ENCODE assay signal across 20 mouse cellular contexts in the genomic region with DNA sequence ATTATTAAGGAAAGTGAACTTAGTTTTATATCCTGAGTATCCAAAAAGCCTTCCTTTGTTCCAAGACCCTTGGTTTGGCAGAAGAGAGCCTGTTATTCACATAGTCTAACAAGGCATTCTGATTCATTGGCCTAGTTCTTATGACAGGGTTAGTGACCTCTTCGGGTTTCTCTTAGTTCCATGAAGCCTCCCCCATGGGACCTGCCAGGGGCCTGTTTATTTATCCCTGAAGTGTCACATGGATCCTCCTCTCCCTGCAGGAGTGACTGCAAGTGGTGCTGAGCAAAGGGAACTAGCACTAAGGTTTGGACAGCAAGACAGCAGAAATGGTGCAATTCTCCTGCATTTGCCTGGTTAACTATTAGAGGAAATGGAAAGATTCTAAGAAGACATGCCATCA. TPM values are rescaled to one million over a fixed set of nuclear protein-coding genes. Genes with fewer than 3 reads are reported as not detected.
DNase-seq lines count a peak whose midpoint lies in the region; ATAC-seq and TF ChIP-seq lines count a peak whose summit lies in the region.
"Had no signal": no experiment of that assay in that cellular context is flagged by ENCODE, and none has a peak within 500 bp of the region (broad histone marks: within the 10 kb centered on the region; RNA-seq: fewer than 3 reads in every experiment).

No protein-coding gene starts in this region.

- no peaks in the 10 kb centered on the region for H3K36me3 ChIP-seq in kidney, embryonic 16.5 days (ENCODE audit: insufficient read depth, low read length)
- no peaks in the 10 kb centered on the region for H3K36me3 ChIP-seq in midbrain, postnatal 0 days (ENCODE audit: insufficient read depth, low read length)
- H3K36me3 ChIP-seq in midbrain, embryonic 10.5 days, result peaks cover under 1% of the 10 kb centered on the region; the same call in 1 of the 2 replicates
- H3K36me3 ChIP-seq: forebrain, embryonic 15.5 days; hindbrain, embryonic 15.5 days; lung, embryonic 15.5 days had no signal

- DNase-seq in kidney, adult 11 months, result peak; percentile 25
- peak; percentile 4 for DNase-seq in midbrain, postnatal 0 days (ENCODE audit: low spot score)
- DNase-seq in midbrain, embryonic 10.5 days (ENCODE audit: low spot score), result no peak
- DNase-seq in kidney, postnatal 4 days, result peak; percentile 22 to 54
- no peak for DNase-seq in frontal cortex, postnatal 36 days (ENCODE audit: low spot score in 2 of 2)
- DNase-seq in layer of hippocampus, adult 11-12 months (ENCODE audit: low spot score), result no peak
- DNase-seq: adrenal gland, postnatal 25 days; cerebellum, adult 11 months; right cerebral cortex, adult 18-20 months; thymus, postnatal 25 days had no signal

- H3K4me3 ChIP-seq in kidney, embryonic 16.5 days (ENCODE audit: low read length), result no peak overlapping the region
- H3K4me3 ChIP-seq in midbrain, postnatal 0 days (ENCODE audit: low read depth, low read length), result no peak overlapping the region
- no peak overlapping the region for H3K4me3 ChIP-seq in midbrain, embryonic 10.5 days
- H3K4me3 ChIP-seq: forebrain, embryonic 15.5 days; hindbrain, embryonic 15.5 days; left cerebral cortex, adult 2 months; limb, embryonic 10.5 days; lung, embryonic 15.5 days; megakaryocyte, embryonic 14.5 days had no signal

- H3K27ac ChIP-seq in kidney, embryonic 16.5 days (ENCODE audit: low read length), result no peak overlapping the region
- no peak overlapping the region for H3K27ac ChIP-seq in midbrain, postnatal 0 days (ENCODE audit: low read depth, low read length)
- H3K27ac ChIP-seq in midbrain, embryonic 10.5 days (replicated peaks), result no peak overlapping the region
- H3K27ac ChIP-seq: forebrain, embryonic 15.5 days; hindbrain, embryonic 15.5 days; left cerebral cortex, adult 2 months; limb, embryonic 10.5 days; lung, embryonic 15.5 days had no signal

- no peak for ATAC-seq in kidney, embryonic 16.5 days (ENCODE audit: low FRiP score, low TSS enrichment)
- ATAC-seq in midbrain, postnatal 0 days (ENCODE audit: low FRiP score), result no peak
- ATAC-seq: forebrain, embryonic 15.5 days; intestine, embryonic 16.5 days had no signal

- H3K27me3 ChIP-seq in kidney, embryonic 16.5 days (ENCODE audit: insufficient read depth, low read length), result no peaks in the 10 kb centered on the region
- no peaks in the 10 kb centered on the region for H3K27me3 ChIP-seq in midbrain, postnatal 0 days (ENCODE audit: insufficient read depth, low read length)
- H3K27me3 ChIP-seq in midbrain, embryonic 10.5 days (ENCODE audit: low read depth, poor library complexity, severe bottlenecking), result no peaks in the 10 kb centered on the region
- H3K27me3 ChIP-seq: forebrain, embryonic 15.5 days; hindbrain, embryonic 15.5 days; lung, embryonic 15.5 days; megakaryocyte, embryonic 14.5 days had no signal

- no peak overlapping the region for H3K4me2 ChIP-seq in kidney, embryonic 16.5 days (replicated peaks; ENCODE audit: low read depth, low read length)
- no peak overlapping the region for H3K4me2 ChIP-seq in midbrain, postnatal 0 days (ENCODE audit: low read depth, low read length, poor library complexity, severe bottlenecking)
- H3K4me2 ChIP-seq: forebrain, embryonic 15.5 days; heart, embryonic 11.5 days; hindbrain, embryonic 15.5 days; liver, embryonic 11.5 days; lung, embryonic 15.5 days had no signal

- TF ChIP-seq CTCF in midbrain, postnatal 0 days (IDR thresholded peaks at IDR 0.05), result no peak

- 14% methylated on average over 1 of the region's 1 CpGs for WGBS in kidney, embryonic 16.5 days
- WGBS in midbrain, postnatal 0 days, result 60% methylated on average over 1 of the region's 1 CpGs
- 63% methylated on average over 1 of the region's 1 CpGs for WGBS in midbrain, embryonic 10.5 days

- H3K4me1 ChIP-seq in kidney, embryonic 16.5 days (ENCODE audit: insufficient read depth, low read length), result no peaks in the 10 kb centered on the region
- no peaks in the 10 kb centered on the region for H3K4me1 ChIP-seq in midbrain, postnatal 0 days (ENCODE audit: insufficient read depth, low read length)
- H3K4me1 ChIP-seq in midbrain, embryonic 10.5 days, result no peaks in the 10 kb centered on the region
- H3K4me1 ChIP-seq: forebrain, embryonic 15.5 days; hindbrain, embryonic 15.5 days; limb, embryonic 10.5 days; lung, embryonic 15.5 days had no signal

- H3K9ac ChIP-seq in kidney, embryonic 16.5 days (replicated peaks; ENCODE audit: low read length), result no peak overlapping the region
- H3K9ac ChIP-seq in midbrain, postnatal 0 days (replicated peaks; ENCODE audit: low read length, poor library complexity, severe bottlenecking), result no peak overlapping the region
- H3K9ac ChIP-seq: forebrain, embryonic 15.5 days; hindbrain, embryonic 15.5 days; lung, embryonic 15.5 days had no signal

- H3K9me3 ChIP-seq in kidney, embryonic 16.5 days (ENCODE audit: low read length), result no peaks in the 10 kb centered on the region
- no peaks in the 10 kb centered on the region for H3K9me3 ChIP-seq in midbrain, postnatal 0 days (ENCODE audit: low read length)
- H3K9me3 ChIP-seq in midbrain, embryonic 10.5 days (replicated peaks), result no peaks in the 10 kb centered on the region
- H3K9me3 ChIP-seq: forebrain, embryonic 15.5 days; hindbrain, embryonic 15.5 days; limb, embryonic 10.5 days; lung, embryonic 15.5 days; megakaryocyte, embryonic 14.5 days had no signal

RNA-seq across cellular contexts. Expression of gene Efcab7, which starts 56.0 kb away (rescaled TPM):
- 20.5 and 21.4 TPM in 2 replicates for polyA plus RNA-seq in kidney, embryonic 16.5 days (2015; fragmentation: Nextera tagmentation; extraction: Ambion mirVana)
- total RNA-seq in midbrain, postnatal 0 days (2014; rRNA removed), result 8.6 and 19.4 TPM in 2 replicates
- polyA plus RNA-seq in midbrain, postnatal 0 days (2015; fragmentation: Nextera tagmentation; extraction: Ambion mirVana), result 8.3 and 10.0 TPM in 2 replicates
- polyA plus RNA-seq in midbrain, embryonic 10.5 days (2016; fragmentation: Nextera tagmentation; extraction: Ambion mirVana), result 21.8 and 24.1 TPM in 2 replicates

RNA-seq across cellular contexts. Expression of gene Alg6, which starts 57.6 kb away (rescaled TPM):
- polyA plus RNA-seq in kidney, embryonic 16.5 days (2015; fragmentation: Nextera tagmentation; extraction: Ambion mirVana), result 25.6 TPM in 2 replicates
- total RNA-seq in midbrain, postnatal 0 days (2014; rRNA removed), result 18.2 and 29.5 TPM in 2 replicates
- 13.9 and 14.2 TPM in 2 replicates for polyA plus RNA-seq in midbrain, postnatal 0 days (2015; fragmentation: Nextera tagmentation; extraction: Ambion mirVana)
- polyA plus RNA-seq in midbrain, embryonic 10.5 days (2016; fragmentation: Nextera tagmentation; extraction: Ambion mirVana), result 19.7 and 20.4 TPM in 2 replicates

Comparison
In these comparisons a context has a peak if more than half of its experiments do, and no peak if none do; other contexts are left out.
1. DNase-seq: peak in kidney, adult 11 months (single experiment), midbrain, postnatal 0 days (single experiment) and kidney, postnatal 4 days (2 of 2); none in midbrain, embryonic 10.5 days (single experiment), frontal cortex, postnatal 36 days (0 of 2) and layer of hippocampus, adult 11-12 months (single experiment).